Mouse (Mus musculus): Measurements from ENCODE around the gene Rae1.

The Rae1 gene

GRCm38 (mm10) chr2:173048041-173048745 lies 48.3 kb downstream of the Rae1 start:
- DNase-seq (ENCODE audit: low read depth, low spot score), result no peak

GRCm38 (mm10) chr2:173049231-173049630 lies 49.3 kb downstream of the Rae1 start:
- DNase-seq (ENCODE audit: low read depth, low spot score), result no peak

GRCm38 (mm10) chr2:173049817-173050216 lies 49.9 kb downstream of the Rae1 start:
- no peak for DNase-seq (ENCODE audit: low read depth, low spot score)

- no peak for DNase-seq (ENCODE audit: low read depth, low spot score)
Observed at GRCm38 (mm10) chr2:173050604-173051382, 50.9 kb downstream of the Rae1 start.

- DNase-seq (ENCODE audit: low read depth, low spot score), result no peak
Observed at GRCm38 (mm10) chr2:173052881-173053280, 53.0 kb downstream of the Rae1 start.

GRCm38 (mm10) chr2:173053846-173054245 lies 53.9 kb downstream of the Rae1 start:
- DNase-seq (ENCODE audit: low read depth, low spot score), result no peak

- no peak for DNase-seq (ENCODE audit: low read depth, low spot score)
Observed at GRCm38 (mm10) chr2:173056303-173056881, 56.5 kb downstream of the Rae1 start.

GRCm38 (mm10) chr2:173056882-173057315 lies 57.0 kb downstream of the Rae1 start:
- no peak for DNase-seq (ENCODE audit: low read depth, low spot score)

- DNase-seq (ENCODE audit: low read depth, low spot score), result no peak
Observed at GRCm38 (mm10) chr2:173057623-173058022, 57.7 kb downstream of the Rae1 start.

GRCm38 (mm10) chr2:173058263-173058662 lies 58.3 kb downstream of the Rae1 start:
- DNase-seq (ENCODE audit: low read depth, low spot score), result no peak

- DNase-seq (ENCODE audit: low read depth, low spot score), result no peak
Observed at GRCm38 (mm10) chr2:173060450-173060849, 60.5 kb downstream of the Rae1 start.

- no peak for DNase-seq (ENCODE audit: low read depth, low spot score)
Observed at GRCm38 (mm10) chr2:173061443-173062351, 61.8 kb downstream of the Rae1 start.

- DNase-seq (ENCODE audit: low read depth, low spot score), result no peak
Observed at GRCm38 (mm10) chr2:173063219-173063618, 63.3 kb downstream of the Rae1 start.

- DNase-seq (ENCODE audit: low read depth, low spot score), result no peak
Observed at GRCm38 (mm10) chr2:173064864-173065263, 64.9 kb downstream of the Rae1 start.
